Mouse (Mus musculus): ENCODE data around the gene Gm14137. TPM values are rescaled to one million over a fixed set of nuclear protein-coding genes. Genes with fewer than 3 reads are reported as not detected.

Gm14137 gene
- polyA plus RNA-seq, 1 experiment = not detected

- no peak for TF ChIP-seq CTCF (IDR thresholded peaks at IDR 0.05; ENCODE audit: low read depth, low read length)
- TF ChIP-seq POLR2A (IDR thresholded peaks at IDR 0.05; ENCODE audit: borderline replicate concordance, low read depth, low read length) = no peak
- Histone ChIP-seq H3K4me3 (ENCODE audit: insufficient read depth, low read length) (peak overlapping the region; percentile 88), H3K4me1 (ENCODE audit: control insufficient read depth, insufficient read depth, low read length) (peaks cover 7% of the 10 kb centered on the region), H3K27ac (ENCODE audit: insufficient read depth, low read depth, low read length) (no peak overlapping the region)
Observed at GRCm38 (mm10) chr2:119209176-119209507, 34.8 kb downstream of the Gm14137 start.

Other genes starting within 250 kb of the Gm14137 start
- gene Chst14, start 248.0 kb upstream of the Gm14137 start, polyA plus RNA-seq (2012; ENCODE audit: insufficient read depth, insufficient read length, missing spikeins) = 20.4 and 21.3 TPM in 2 replicates
- gene Ccdc32, start 145.1 kb upstream of the Gm14137 start, polyA plus RNA-seq (2012; ENCODE audit: insufficient read depth, insufficient read length, missing spikeins) = 20.9 and 21.5 TPM in 2 replicates
- 1.9 and 2.5 TPM in 2 replicates for gene Rpusd2, start 139.7 kb upstream of the Gm14137 start, polyA plus RNA-seq (2012; ENCODE audit: insufficient read depth, insufficient read length, missing spikeins)
- gene Knl1, start 127.4 kb upstream of the Gm14137 start, polyA plus RNA-seq (2012; ENCODE audit: insufficient read depth, insufficient read length, missing spikeins) = 11.8 and 17.6 TPM in 2 replicates
- gene Rad51, start 61.7 kb upstream of the Gm14137 start, polyA plus RNA-seq (2012; ENCODE audit: insufficient read depth, insufficient read length, missing spikeins) = 14.2 and 15.2 TPM in 2 replicates
- gene Rmdn3, start 17.5 kb upstream of the Gm14137 start, polyA plus RNA-seq (2012; ENCODE audit: insufficient read depth, insufficient read length, missing spikeins) = 15.8 and 17.6 TPM in 2 replicates
- not detected in 2 replicates for gene Gchfr, start 6.7 kb upstream of the Gm14137 start, polyA plus RNA-seq (2012; ENCODE audit: insufficient read depth, insufficient read length, missing spikeins)
- gene Zfyve19, start 34.1 kb downstream of the Gm14137 start, polyA plus RNA-seq (2012; ENCODE audit: insufficient read depth, insufficient read length, missing spikeins) = 41.2 and 50.7 TPM in 2 replicates
- gene Dnajc17, start 34.3 kb downstream of the Gm14137 start, polyA plus RNA-seq (2012; ENCODE audit: insufficient read depth, insufficient read length, missing spikeins) = 13.5 and 18.6 TPM in 2 replicates
- not detected in 2 replicates for gene Ppp1r14d, start 55.4 kb downstream of the Gm14137 start, polyA plus RNA-seq (2012; ENCODE audit: insufficient read depth, insufficient read length, missing spikeins)
- gene Spint1, start 62.9 kb downstream of the Gm14137 start, polyA plus RNA-seq (2012; ENCODE audit: insufficient read depth, insufficient read length, missing spikeins) = 3.7 and 4.3 TPM in 2 replicates
- gene Rhov, start 96.8 kb downstream of the Gm14137 start, polyA plus RNA-seq (2012; ENCODE audit: insufficient read depth, insufficient read length, missing spikeins) = 2.2 and 2.7 TPM in 2 replicates
- gene Vps18, start 114.2 kb downstream of the Gm14137 start, polyA plus RNA-seq (2012; ENCODE audit: insufficient read depth, insufficient read length, missing spikeins) = 33.6 and 34.1 TPM in 2 replicates
- not detected in 2 replicates for gene Dll4, start 151.3 kb downstream of the Gm14137 start, polyA plus RNA-seq (2012; ENCODE audit: insufficient read depth, insufficient read length, missing spikeins)
- gene Chac1, start 176.7 kb downstream of the Gm14137 start, polyA plus RNA-seq (2012; ENCODE audit: insufficient read depth, insufficient read length, missing spikeins) = 0.44 TPM in 1 of 2 replicates, not detected in the other